Mouse (Mus musculus): ENCODE results near the gene Casp8ap2.

The Casp8ap2 gene

GRCm38 (mm10) chr4:32615034-32615881, at the start of gene Casp8ap2:
Gene Casp8ap2 (plus strand): TSS chr4:32615451.
- DNase-seq (ENCODE audit: low spot score), result peak; percentile 100

GRCm38 (mm10) chr4:32569054-32569453, 46.2 kb upstream of the Casp8ap2 start:
- no peak for DNase-seq (ENCODE audit: low spot score)

- DNase-seq (ENCODE audit: low spot score), result peak; percentile 52
Observed at GRCm38 (mm10) chr4:32569995-32570938, 45.0 kb upstream of the Casp8ap2 start.

GRCm38 (mm10) chr4:32570939-32571317, 44.3 kb upstream of the Casp8ap2 start:
- no peak for DNase-seq (ENCODE audit: low spot score)

GRCm38 (mm10) chr4:32571441-32571840, 43.8 kb upstream of the Casp8ap2 start:
- no peak for DNase-seq (ENCODE audit: low spot score)

GRCm38 (mm10) chr4:32572118-32572517, 43.1 kb upstream of the Casp8ap2 start:
- DNase-seq (ENCODE audit: low spot score), result peak; percentile 80

- DNase-seq (ENCODE audit: low spot score), result no peak
Observed at GRCm38 (mm10) chr4:32573586-32573985, 41.7 kb upstream of the Casp8ap2 start.

GRCm38 (mm10) chr4:32574604-32575003, 40.6 kb upstream of the Casp8ap2 start:
- no peak for DNase-seq (ENCODE audit: low spot score)

GRCm38 (mm10) chr4:32575165-32575564, 40.1 kb upstream of the Casp8ap2 start:
- DNase-seq (ENCODE audit: low spot score), result peak; percentile 39

GRCm38 (mm10) chr4:32579850-32580249, 35.4 kb upstream of the Casp8ap2 start:
- no peak for DNase-seq (ENCODE audit: low spot score)

GRCm38 (mm10) chr4:32584181-32584580, 31.1 kb upstream of the Casp8ap2 start:
- DNase-seq (ENCODE audit: low spot score), result no peak

GRCm38 (mm10) chr4:32586596-32586995, 28.7 kb upstream of the Casp8ap2 start:
- DNase-seq (ENCODE audit: low spot score), result peak; percentile 80

GRCm38 (mm10) chr4:32587543-32587942, 27.7 kb upstream of the Casp8ap2 start:
- DNase-seq (ENCODE audit: low spot score), result no peak

GRCm38 (mm10) chr4:32588237-32588636, 27.0 kb upstream of the Casp8ap2 start:
- no peak for DNase-seq (ENCODE audit: low spot score)

- DNase-seq (ENCODE audit: low spot score), result peak; percentile 79
Observed at GRCm38 (mm10) chr4:32601135-32601534, 14.1 kb upstream of the Casp8ap2 start.

- DNase-seq (ENCODE audit: low spot score), result no peak
Observed at GRCm38 (mm10) chr4:32602660-32603059, 12.6 kb upstream of the Casp8ap2 start, which contains the start of gene Gja10. Gene Gja10 (minus strand): TSS chr4:32602760.

- DNase-seq (ENCODE audit: low spot score), result no peak
Observed at GRCm38 (mm10) chr4:32621637-32622036, 6.4 kb downstream of the Casp8ap2 start.

GRCm38 (mm10) chr4:32651669-32652068, 36.4 kb downstream of the Casp8ap2 start:
- DNase-seq (ENCODE audit: low spot score), result no peak

- DNase-seq (ENCODE audit: low spot score), result no peak
Observed at GRCm38 (mm10) chr4:32656146-32656904, 41.1 kb downstream of the Casp8ap2 start.

- DNase-seq (ENCODE audit: low spot score), result peak; percentile 97
Observed at GRCm38 (mm10) chr4:32656918-32657662, 41.8 kb downstream of the Casp8ap2 start, which contains the start of gene Mdn1. Gene Mdn1 (plus strand): TSS chr4:32657119.

- DNase-seq (ENCODE audit: low spot score), result no peak
Observed at GRCm38 (mm10) chr4:32665843-32666242, 50.6 kb downstream of the Casp8ap2 start.

Measured in embryo, embryonic 10.5 days (tissue).